Mouse (Mus musculus) embryonic stem cell, embryonic (primary cell): Measurements from ENCODE around the gene Mfn1.

Experiments used
- CTCF ChIA-PET, 4 experiments: fragments of 300-600 bp in 2 of 4; fragments of 350-600 bp in 2 of 4; sonication (Branson Sonifier 250); formaldehyde crosslinking; loops; one replicate each; lab custom pipeline; 2022; ENCODE audit warnings: inconsistent platforms in 2 of 4; lab: Charles Lee
- POLR2A ChIA-PET, 4 experiments: fragments of 300-600 bp in 2 of 4; fragments of 350-600 bp in 2 of 4; sonication (Branson Sonifier 250); formaldehyde crosslinking; loops; one replicate each; lab custom pipeline; 2022; ENCODE audit warnings: antibody characterized with exemption in 4 of 4, inconsistent platforms in 1 of 4; lab: Charles Lee

The Mfn1 gene

GRCm38 (mm10) chr3:32506366-32507225, 22.7 kb upstream of the Mfn1 start:
- ChIA-PET POLR2A (interaction anchor here in 2 of 4 experiments (0.7 to 1.8 kb wide), 5 partner anchors 18 to 53 kb away, joined by 3 to 5 read pairs (median 3); partner anchors contain the start of gene Mfn1 (in 2 of the 2)), CTCF (interaction anchor here in 2 of 4 experiments (0.8 to 2.0 kb wide), 4 partner anchors 23 to 173 kb away, joined by 3 to 8 read pairs (median 3); partner anchors contain the start of gene Mfn1 (in 1 of the 2))

DNA sequence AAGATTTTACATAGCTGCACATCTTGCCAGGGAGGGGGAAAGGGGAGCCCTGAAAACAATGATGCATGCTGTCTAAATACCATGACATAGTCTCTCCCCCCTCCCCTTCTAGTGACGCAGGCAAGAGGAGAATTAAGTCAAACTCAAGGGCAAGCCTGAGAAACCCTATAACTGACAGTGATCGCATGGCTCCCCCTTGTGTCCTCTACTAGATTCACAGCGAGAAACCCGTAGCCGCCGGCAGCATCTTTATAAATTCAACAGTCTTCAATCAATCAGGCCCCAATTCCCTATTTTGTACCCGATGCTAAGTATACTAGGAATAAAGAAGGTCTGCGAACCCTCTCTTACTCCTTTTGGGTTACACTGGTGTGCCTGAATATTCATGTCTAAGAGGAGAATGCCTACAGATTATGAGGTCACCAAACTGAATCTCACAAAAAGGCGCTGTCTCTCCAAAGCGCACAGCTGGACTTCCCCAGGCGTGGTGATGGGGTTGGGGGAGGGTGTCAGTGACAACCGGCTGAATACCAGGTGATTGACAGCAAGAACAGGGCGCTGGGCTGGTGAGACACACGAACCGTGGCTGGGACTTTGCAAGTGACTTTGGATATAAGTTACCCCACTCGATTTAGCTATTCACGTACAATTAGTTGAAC, 20.5 kb upstream of the Mfn1 start:
- CTCF ChIA-PET = interaction anchor here (0.5 to 3.6 kb wide), 15 partner anchors 13 to 718 kb away, joined by 3 to 21 read pairs (median 6); no protein-coding TSS in a partner anchor
- POLR2A ChIA-PET = interaction anchor here (0.5 to 3.1 kb wide), 21 partner anchors 14 to 1288 kb away, joined by 3 to 13 read pairs (median 3); partner anchors contain the start of gene Mfn1 (in 2 of the 4)

- CTCF ChIA-PET = interaction anchor here (0.6 to 3.6 kb wide), 14 partner anchors 15 to 719 kb away, joined by 3 to 21 read pairs (median 6); no protein-coding TSS in a partner anchor
- POLR2A ChIA-PET = interaction anchor here (0.6 to 3.2 kb wide), 22 partner anchors 10 to 176 kb away, joined by 3 to 17 read pairs (median 3); partner anchors contain the start of genes Mfn1 (in 3 of the 4) and Pik3ca (in 1 of the 4)
These were observed 19.5 kb upstream of the Mfn1 start, which contains the start of gene Zfp639 for GRCm38 (mm10) chr3:32509496-32510374. Zfp639 (plus strand) TSS chr3:32510259.

GRCm38 (mm10) chr3:32510375-32511190, 18.7 kb upstream of the Mfn1 start:
- POLR2A ChIA-PET = interaction anchor here in 3 of 4 experiments (0.6 to 3.2 kb wide), 11 partner anchors 11 to 198 kb away, joined by 3 to 17 read pairs (median 3); partner anchors contain the start of genes Mfn1 (in 2 of the 3) and Pik3ca (in 1 of the 3)
- CTCF ChIA-PET = interaction anchor here in 3 of 4 experiments (0.5 to 3.6 kb wide), 5 partner anchors 19 to 177 kb away, joined by 3 to 21 read pairs (median 5); partner anchors contain the start of gene Mfn1 (in 1 of the 3)

DNA sequence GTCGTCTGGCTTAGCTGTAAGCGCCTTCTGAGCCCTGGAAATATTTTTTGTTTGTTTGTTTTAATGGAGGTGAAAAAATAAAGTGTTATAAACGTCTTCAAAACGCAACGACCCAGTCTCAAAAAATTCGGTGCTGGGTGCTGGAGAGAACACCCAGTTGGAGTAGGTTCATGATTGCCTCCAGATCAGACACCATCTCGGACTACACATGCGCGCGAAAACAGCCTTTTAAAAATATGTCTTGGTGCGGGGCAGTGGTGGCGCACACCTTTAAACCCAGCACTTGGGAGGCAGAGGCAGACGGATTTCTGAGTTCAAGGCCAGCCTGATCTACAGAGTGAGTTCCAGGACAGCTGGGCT, 18.1 kb upstream of the Mfn1 start:
- POLR2A ChIA-PET = interaction anchor here in 3 of 4 experiments (0.9 to 3.2 kb wide), 8 partner anchors 18 to 197 kb away, joined by 3 to 17 read pairs (median 3); partner anchors contain the start of genes Mfn1 (in 2 of the 3) and Gnb4 (in 1 of the 3)
- CTCF ChIA-PET = interaction anchor here in 1 of 4 experiments (0.5 to 3.6 kb wide), 3 partner anchors 18 to 131 kb away, joined by 3 to 21 read pairs (median 5); partner anchors contain the start of gene Mfn1

- POLR2A ChIA-PET = interaction anchor here in 3 of 4 experiments (0.5 to 2.1 kb wide), 9 partner anchors 11 to 195 kb away, joined by 3 to 14 read pairs (median 4); partner anchors contain the start of gene Mfn1 (in 1 of the 3)
- CTCF ChIA-PET = no interaction called here
These were observed 16.5 kb upstream of the Mfn1 start for GRCm38 (mm10) chr3:32512686-32513284.

GRCm38 (mm10) chr3:32513528-32513927, 15.7 kb upstream of the Mfn1 start:
- POLR2A ChIA-PET = interaction anchor here in 3 of 4 experiments (0.6 to 2.0 kb wide), 10 partner anchors 10 to 304 kb away, joined by 3 to 14 read pairs (median 4); partner anchors contain the start of gene Mfn1 (in 2 of the 3)
- CTCF ChIA-PET = no interaction called here

- POLR2A ChIA-PET = no interaction called here
- CTCF ChIA-PET = no interaction called here
These were observed 2.1 kb upstream of the Mfn1 start for GRCm38 (mm10) chr3:32527181-32527580.

DNA sequence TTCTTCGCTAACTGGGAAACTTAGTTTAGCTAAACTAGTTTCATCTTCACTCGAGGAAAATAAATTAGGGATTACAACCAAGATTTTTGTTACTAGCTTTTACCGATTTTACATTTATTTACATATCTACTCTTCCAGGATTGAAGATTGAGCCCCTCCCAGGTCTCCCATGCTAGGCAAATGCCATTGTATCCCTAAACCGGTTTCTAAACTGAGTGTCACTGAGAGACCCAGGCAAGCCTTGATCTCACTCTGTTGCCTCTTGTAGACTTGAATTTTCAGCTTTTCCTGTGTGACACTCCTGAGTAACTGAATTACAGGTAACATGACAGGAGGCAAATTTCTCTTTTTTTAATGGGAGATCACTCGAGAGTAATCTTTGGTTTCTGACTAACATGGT, 776 bp downstream of the Mfn1 start:
- POLR2A ChIA-PET = interaction anchor here (0.7 to 2.9 kb wide), 33 partner anchors 8 to 207 kb away, joined by 3 to 18 read pairs (median 5); partner anchors contain the start of genes Zfp639 (in 2 of the 4), Mrpl47 (in 1 of the 4), Ndufb5 (in 1 of the 4) and Pik3ca (in 1 of the 4)
- CTCF ChIA-PET = interaction anchor here in 3 of 4 experiments (0.5 to 1.0 kb wide), 4 partner anchors 24 to 1391 kb away, joined by 3 to 4 read pairs (median 4); no protein-coding TSS in a partner anchor

DNA sequence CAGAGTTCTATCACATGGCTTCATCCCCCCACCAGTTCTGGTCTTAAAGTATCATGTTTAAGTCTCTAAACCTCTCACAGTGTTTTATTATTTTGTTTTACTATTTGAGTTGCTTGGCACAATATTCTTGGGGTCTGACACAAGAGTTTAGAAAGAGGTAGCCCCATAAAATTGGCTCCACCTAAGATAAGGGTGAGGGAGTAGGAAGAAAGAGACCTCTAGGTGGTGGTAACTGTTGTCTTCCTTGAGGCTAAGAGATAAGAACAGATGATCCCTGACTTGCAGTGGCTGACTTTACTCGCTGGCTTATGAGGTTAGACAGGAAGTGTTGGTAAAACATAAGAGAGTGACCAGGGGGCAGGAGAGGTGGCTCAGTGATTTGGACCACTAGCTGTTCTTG, 6.4 kb downstream of the Mfn1 start:
- POLR2A ChIA-PET = interaction anchor here in 1 of 4 experiments (1.4 to 1.8 kb wide), 2 partner anchors 10 to 12 kb away, joined by 3 to 9 read pairs; no protein-coding TSS in a partner anchor
- CTCF ChIA-PET = interaction anchor here in 1 of 4 experiments (0.6 kb wide), 1 partner anchor 218 kb away, joined by 6 read pairs; no protein-coding TSS in a partner anchor

GRCm38 (mm10) chr3:32537556-32537955, 8.3 kb downstream of the Mfn1 start:
- POLR2A ChIA-PET = interaction anchor here in 2 of 4 experiments (0.5 to 2.0 kb wide), 7 partner anchors 8 to 171 kb away, joined by 3 to 9 read pairs (median 6); partner anchors contain the start of gene Mfn1 (in 2 of the 2)
- CTCF ChIA-PET = interaction anchor here in 1 of 4 experiments (0.6 kb wide), 1 partner anchor 168 kb away, joined by 3 read pairs; the partner anchor contains the start of gene Actl6a

GRCm38 (mm10) chr3:32538091-32538490, 8.8 kb downstream of the Mfn1 start:
- ChIA-PET CTCF (interaction anchor here in 1 of 4 experiments (0.5 kb wide), 1 partner anchor 1732 kb away, joined by 3 read pairs; no protein-coding TSS in a partner anchor), POLR2A (interaction anchor here in 2 of 4 experiments (1.1 to 2.0 kb wide), 5 partner anchors 9 to 170 kb away, joined by 4 to 8 read pairs (median 6); partner anchors contain the start of gene Mfn1 (in 2 of the 2))

- CTCF ChIA-PET = interaction anchor here in 3 of 4 experiments (0.6 to 1.2 kb wide), 7 partner anchors 9 to 235 kb away, joined by 3 to 18 read pairs (median 3); no protein-coding TSS in a partner anchor
- POLR2A ChIA-PET = interaction anchor here in 1 of 4 experiments (0.8 to 1.8 kb wide), 4 partner anchors 23 to 155 kb away, joined by 3 to 6 read pairs (median 3); partner anchors contain the start of genes Gnb4 and Zfp639
These were observed 23.8 kb downstream of the Mfn1 start for GRCm38 (mm10) chr3:32553061-32553460.

GRCm38 (mm10) chr3:32563401-32563800, 34.1 kb downstream of the Mfn1 start:
- ChIA-PET POLR2A (no interaction called here), CTCF (interaction anchor here in 1 of 4 experiments (0.5 kb wide), 1 partner anchor 68 kb away, joined by 5 read pairs; no protein-coding TSS in a partner anchor)

- CTCF ChIA-PET = no interaction called here
- POLR2A ChIA-PET = interaction anchor here in 3 of 4 experiments (1.0 to 1.7 kb wide), 6 partner anchors 10 to 49 kb away, joined by 3 to 6 read pairs (median 3); no protein-coding TSS in a partner anchor
These were observed 43.8 kb downstream of the Mfn1 start for GRCm38 (mm10) chr3:32573086-32573485.
